Mouse (Mus musculus) right cerebral cortex, postnatal 36 days (tissue): ENCODE results near the gene Dhcr24.
A peak's percentile ranks its signal among the peaks of the same experiment; 100 is the strongest.

Source experiments
- DNase-seq, 2 experiments: peaks; one replicate each; pipeline ENCODE4 v3.0.0; 2022; ENCODE audit warnings: low spot score in 2 of 2, mixed read lengths in 1 of 2

The Dhcr24 gene

GRCm38 (mm10) chr4:106606639-106607554 is 46.1 kb downstream of the Dhcr24 start:
- no peak for DNase-seq

DNA sequence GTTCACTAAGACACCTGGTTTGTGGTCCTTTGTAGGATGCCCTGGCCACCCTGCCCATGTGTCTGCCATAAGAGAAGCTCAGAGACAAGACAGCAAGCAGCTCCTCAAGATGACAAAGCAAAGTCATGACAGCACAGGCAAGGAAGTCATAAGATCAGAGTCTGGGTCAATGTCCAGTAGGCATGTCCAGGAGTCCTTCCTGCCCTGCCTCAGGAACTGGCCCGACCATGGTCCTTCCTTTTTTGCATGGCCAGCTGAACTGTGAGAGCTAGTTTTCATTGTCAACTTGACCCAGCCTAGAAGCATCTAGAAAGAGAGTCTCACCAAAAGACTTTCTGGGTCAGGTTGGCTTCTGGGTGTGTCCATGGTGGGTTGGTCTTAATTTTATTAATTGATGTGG is 47.1 kb downstream of the Dhcr24 start:
- DNase-seq, result no peak

DNA sequence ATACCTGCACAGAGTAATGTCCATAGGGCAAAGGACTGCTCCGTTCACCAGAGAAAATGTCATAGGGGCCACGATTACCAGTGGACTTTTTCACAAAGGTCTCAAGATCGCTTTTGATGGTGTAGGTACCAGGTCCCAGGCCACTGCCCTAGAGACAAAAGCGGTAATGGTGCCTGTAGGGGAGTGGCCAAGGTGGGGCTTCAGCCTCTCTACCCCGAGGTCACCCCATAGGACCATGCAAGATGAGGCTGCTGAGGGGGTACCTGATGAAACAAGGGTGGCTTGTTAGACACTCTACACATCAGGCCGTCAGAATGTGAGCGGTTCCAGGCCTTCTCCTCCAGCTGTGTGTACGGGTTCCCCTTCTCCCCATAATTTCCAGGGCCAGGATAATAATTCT is 52.3 kb downstream of the Dhcr24 start:
- no peak for DNase-seq

DNA sequence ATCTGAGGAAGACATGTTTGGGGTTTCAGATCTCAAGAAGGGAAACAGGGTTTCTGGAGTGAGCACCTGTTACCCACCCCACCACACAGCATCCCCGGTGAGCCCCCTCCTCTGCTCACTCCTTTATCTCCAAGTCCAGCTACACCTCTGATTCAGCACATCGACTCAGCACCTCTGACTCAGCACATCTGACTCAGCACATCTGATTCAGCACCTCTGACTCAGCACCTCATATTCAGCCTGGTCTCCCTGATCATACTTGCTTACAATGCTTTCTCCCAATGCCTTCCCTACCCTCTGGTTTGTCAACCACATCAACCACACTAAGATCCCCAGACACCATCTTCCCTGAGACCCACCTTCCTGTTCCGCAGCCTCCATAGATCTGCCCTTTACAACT is 52.7 kb downstream of the Dhcr24 start:
- no peak for DNase-seq

GRCm38 (mm10) chr4:106614180-106614797 is 53.5 kb downstream of the Dhcr24 start:
- peak in 1 of 2 experiments; percentile 35 for DNase-seq

DNA sequence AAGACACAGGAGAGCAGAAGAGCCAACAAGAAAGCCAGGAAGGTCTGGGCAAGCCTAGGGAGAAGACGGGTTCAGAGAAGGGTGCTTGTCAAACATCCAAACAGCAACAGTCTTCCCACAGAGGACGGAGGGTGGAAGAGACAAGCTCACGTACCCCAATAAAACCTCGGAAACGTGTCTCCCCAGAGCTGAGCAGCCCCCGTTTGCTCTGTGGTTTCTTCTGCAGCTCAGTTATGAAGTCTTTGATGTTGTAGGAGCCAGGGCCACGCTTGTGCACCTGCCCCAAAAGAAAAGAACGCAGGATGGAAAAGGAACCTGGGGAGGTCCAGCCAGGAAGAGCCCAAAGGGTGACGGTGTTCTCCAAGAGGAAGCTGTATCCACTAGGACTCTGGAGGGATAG is 54.0 kb downstream of the Dhcr24 start:
- no peak for DNase-seq

DNA sequence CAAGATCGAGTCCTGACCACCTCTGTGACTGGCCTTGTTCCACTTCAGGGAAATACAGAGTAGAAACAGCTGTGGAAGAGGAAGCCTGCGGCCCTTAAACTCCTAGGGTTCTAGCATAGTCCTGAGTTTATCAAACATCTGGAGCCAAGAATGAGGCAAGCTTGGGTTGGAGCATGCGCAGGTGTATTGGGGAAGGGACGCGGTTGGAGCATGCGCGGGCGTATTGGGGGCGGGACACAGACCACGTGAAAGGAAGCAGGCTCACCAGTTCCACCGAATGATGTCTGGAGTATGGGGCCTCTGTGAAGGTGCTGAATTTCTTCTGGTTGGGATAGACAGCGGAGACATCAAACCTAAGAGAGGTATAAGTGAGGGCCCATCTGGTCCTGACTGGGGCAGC is 54.8 kb downstream of the Dhcr24 start:
- DNase-seq, result no peak

DNA sequence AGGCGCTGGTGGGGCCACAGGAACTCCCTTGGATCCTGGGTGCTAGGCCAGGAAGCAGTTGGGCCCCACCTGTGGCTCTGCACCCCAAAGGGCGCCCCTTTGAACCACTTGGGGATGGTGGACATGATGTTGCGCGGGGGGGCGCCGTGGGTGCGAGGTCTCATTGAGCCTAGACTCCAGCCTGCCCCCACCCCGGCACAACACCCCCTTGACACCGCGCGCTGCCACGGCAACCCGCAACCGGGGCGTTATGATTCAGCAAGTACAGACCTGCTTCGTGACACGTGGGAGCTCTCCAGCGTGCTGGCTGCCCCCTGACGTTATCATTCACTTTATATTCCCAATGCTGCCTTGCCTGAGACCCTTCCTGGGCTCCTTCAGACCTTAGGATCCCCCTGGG is 56.2 kb downstream of the Dhcr24 start, which contains the start of gene Lexm:
Gene Lexm (minus strand): TSS at position 186 of the 400 bp plus-strand sequence.
- DNase-seq, result peak in 1 of 2 experiments; percentile 55

- DNase-seq, result no peak
Measured at GRCm38 (mm10) chr4:106618898-106619297, 58.1 kb downstream of the Dhcr24 start.

GRCm38 (mm10) chr4:106621428-106621827 is 60.6 kb downstream of the Dhcr24 start:
- no peak for DNase-seq

DNA sequence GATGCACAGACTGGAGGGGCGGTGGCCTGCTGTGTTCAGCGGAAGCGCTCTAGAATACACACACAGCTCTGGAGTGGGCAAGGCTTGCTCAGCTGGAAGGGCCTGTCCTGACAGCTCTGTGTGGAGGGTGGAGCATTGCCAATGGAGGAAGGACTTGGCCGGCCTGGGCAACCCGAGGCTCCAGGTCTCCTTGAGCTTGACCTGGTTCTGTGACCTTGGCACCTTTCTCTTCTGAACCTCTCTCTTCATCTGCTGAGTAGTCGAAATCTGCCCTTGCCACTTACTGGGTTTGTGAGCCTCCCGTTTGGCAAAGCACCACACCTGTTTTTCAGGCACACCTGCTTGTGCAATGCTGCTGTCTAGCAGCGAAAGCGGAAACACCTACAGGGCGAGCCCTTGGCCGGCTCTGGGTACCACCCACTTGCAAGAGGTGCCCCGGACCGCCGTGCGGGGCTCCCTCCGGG is 61.2 kb downstream of the Dhcr24 start, which contains the start of gene Ttc22:
Gene Ttc22 (plus strand): TSS at position 403 of the 464 bp plus-strand sequence.
- DNase-seq, result no peak

DNA sequence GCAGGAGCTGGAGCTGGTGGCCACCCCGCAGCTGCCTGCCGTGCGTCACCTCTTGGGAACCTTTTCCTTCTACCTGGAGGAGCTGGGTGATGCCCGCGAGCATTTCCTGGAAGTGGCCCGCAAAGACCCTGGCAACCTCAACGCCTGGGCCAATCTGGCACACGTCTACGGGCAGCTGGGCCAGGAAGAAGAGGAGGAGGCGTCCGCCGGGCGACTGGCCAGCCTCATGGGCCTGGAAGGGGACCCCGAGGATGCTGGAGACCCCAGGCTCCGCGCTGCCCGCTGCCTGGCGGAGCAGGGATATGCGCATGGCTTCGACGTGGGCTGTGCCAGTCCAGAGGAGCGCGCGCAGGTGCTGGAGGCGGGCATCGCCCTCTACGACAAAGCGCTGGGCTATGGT is 61.9 kb downstream of the Dhcr24 start:
- no peak for DNase-seq

- DNase-seq, result no peak
Measured at GRCm38 (mm10) chr4:106624271-106624670, 63.4 kb downstream of the Dhcr24 start.

DNA sequence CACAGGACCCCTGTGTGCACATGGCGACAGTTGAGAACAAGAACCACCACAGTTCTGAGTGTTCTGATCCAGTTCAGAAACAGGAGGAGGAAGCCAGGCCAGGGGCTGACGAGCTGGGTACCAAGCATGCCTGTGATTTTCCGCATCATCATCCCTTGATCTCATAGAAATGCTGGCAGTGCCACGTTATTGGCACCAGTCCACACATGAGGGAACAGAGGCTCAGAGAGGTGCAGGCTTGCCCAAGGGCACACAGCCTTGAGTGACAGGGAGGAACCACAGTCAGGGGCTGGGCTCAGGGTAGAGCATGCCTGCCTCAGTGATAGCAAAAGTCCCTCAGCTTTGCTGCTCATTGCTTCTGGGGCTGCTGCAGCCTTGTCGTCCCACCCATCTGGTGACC is 67.0 kb downstream of the Dhcr24 start:
- DNase-seq, result no peak

DNA sequence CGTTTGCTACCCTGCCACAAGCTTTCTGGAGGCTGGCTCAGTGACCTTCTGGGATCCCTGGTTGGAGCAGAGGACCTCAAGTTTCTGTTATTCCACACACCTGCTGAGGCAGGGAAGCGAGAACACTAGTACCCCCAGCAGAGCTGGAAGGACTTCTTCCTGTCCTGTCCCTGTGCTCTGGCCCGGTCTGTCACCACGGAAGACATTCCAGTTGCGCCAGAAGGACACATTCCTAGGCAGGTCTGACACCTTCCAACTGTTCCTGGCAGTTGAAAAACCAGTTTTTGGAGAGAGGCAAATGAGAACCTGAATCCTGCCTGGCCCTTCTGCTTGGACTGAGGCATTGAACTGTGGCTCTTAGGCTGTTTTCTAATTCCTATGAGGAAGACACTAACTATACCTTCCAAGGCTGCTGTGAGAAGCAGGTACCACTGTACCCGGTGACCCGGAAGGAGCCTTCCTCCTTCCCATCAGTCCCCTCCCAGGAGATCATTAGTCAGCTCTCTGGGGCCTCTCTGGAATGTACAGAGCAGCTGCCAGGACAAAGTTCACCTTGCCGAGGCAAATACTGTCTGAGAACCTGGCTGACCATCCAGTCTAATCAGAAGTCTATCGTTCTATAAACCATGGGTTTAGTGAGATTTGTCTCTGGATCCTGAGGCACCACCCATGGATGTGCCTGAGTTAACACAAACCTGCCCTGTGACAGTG is 68.0 kb downstream of the Dhcr24 start:
- DNase-seq, result no peak

DNA sequence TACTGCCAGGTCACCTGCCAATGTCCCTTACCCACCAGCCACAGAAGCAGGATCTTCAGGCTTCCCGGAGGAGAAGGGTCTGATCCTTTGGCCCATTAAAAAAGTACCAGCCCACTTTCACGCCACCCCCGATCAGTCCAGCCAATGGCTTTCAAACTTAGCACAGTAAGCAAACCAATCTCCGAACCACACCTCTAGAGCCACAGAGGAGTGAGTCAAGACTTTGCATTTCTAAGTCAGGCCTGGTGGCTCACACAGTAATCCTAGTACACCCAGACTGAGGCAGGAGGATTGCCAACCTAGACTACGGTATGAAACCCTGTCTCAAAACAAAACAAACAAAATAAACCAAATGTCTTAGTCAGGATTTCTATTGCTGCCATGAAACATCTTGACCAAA is 68.5 kb downstream of the Dhcr24 start:
- DNase-seq, result no peak

DNA sequence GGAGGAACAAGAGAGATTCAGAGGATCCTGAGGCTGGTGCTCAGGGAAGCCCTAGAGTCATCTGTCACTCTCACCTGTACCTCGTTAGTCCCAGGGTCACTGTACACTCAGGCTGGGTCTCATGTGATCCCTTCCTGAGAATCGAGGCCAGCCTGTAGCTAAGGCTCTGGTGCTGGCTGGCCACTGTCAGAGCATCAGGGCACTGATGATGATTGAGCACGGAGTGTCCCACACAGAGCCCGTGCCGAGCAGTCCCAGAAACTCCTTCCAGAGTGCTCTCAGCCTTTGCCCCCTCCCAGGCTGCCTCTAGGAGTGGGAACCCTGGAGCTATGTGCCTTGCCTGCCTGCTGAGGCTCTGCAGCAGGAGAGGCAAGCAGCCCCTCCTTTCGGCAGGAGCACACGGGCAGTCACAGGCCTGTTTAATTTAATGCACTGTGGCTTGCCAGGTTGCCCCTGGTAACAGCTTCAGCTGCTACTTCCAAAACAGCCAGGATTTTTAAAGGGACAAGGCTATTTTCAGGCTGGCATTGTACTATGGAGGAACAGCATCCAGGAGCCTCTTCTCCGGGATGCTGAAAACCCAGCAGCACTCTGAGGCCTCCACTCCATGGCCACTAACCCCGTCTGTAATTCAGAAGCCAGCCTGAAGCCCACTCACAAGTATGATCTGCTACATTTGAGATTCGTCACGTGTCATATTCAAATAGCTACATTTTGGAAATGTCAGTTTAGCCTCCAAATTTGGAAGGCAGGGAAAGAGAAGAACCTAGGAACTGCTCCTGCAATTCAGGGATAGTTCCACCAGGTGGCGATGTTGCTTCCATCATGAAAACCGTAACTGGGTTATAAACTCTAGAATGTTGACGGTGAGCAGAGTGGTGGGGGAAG is 69.7 kb downstream of the Dhcr24 start:
- DNase-seq, result peak; percentile 81 to 87

GRCm38 (mm10) chr4:106632313-106632712 is 71.5 kb downstream of the Dhcr24 start:
- no peak for DNase-seq

- DNase-seq, result no peak
Measured at GRCm38 (mm10) chr4:106633281-106634085, 72.6 kb downstream of the Dhcr24 start.

DNA sequence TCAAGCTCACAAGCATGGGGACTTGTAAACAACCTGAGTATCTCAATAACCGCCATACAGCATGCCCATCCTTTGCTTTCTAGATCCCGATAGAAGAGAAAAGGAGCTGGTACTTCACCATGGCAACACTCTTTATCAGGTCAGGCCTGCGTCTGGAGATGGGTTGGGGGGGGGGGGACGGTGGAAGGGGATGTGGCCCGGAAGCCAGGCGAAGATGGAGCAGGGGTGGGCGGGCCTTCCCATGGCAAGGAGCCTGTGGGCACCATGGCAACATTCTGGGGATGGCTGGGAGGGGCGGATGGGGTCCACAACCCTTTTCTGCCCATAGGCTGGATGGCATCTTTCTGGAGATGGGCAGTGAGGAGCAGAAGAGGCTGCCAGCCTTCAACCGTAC is 73.2 kb downstream of the Dhcr24 start:
- no peak for DNase-seq
